Mouse (Mus musculus) heart, embryonic 15.5 days (tissue): ENCODE data around the gene Eaf2. TPM values are rescaled to one million over a fixed set of nuclear protein-coding genes. Genes with fewer than 3 reads are reported as not detected.

Experiments
- ATAC-seq: fragments of 200-750 bp; cut with Nextera tagmentation; replicated peaks from 2 replicates; pipeline ENCODE4 v1.8.0; 2017; ENCODE audit warnings: low read depth, moderate TSS enrichment; ENCODE audit not compliant: insufficient number of reproducible peaks, insufficient read depth, low FRiP score
- H3K27ac ChIP-seq: fragments of 300-500 bp; sonication (generic); 2 replicates; pipeline ENCODE4 v1.5.1; 2015; ENCODE audit warnings: mild to moderate bottlenecking, inconsistent platforms
- H3K27me3 ChIP-seq: fragments of 300-500 bp; sonication (generic); 2 replicates; pipeline ENCODE4 v1.6.1; 2015; ENCODE audit warnings: inconsistent platforms
- H3K36me3 ChIP-seq: fragments of 300-500 bp; sonication (generic); 2 replicates; pipeline ENCODE4 v1.6.1; 2015; ENCODE audit warnings: mild to moderate bottlenecking, inconsistent platforms
- H3K4me1 ChIP-seq: fragments of 300-500 bp; sonication (generic); replicated peaks from 2 replicates; pipeline ENCODE4 v1.6.1; 2015; ENCODE audit warnings: inconsistent platforms
- H3K4me2 ChIP-seq: fragments of 300-500 bp; sonication (generic); 2 replicates; pipeline ENCODE4 v1.6.1; 2015; ENCODE audit warnings: inconsistent platforms, mild to moderate bottlenecking, moderate library complexity
- H3K4me3 ChIP-seq: fragments of 300-500 bp; sonication (generic); 2 replicates; pipeline ENCODE4 v1.5.1; 2015; ENCODE audit warnings: mild to moderate bottlenecking, inconsistent platforms
- H3K9ac ChIP-seq: fragments of 300-500 bp; sonication (generic); 2 replicates; pipeline ENCODE4 v1.6.1; 2015; ENCODE audit warnings: mild to moderate bottlenecking, inconsistent platforms
- H3K9me3 ChIP-seq: fragments of 300-500 bp; sonication (generic); replicated peaks from 2 replicates; pipeline ENCODE4 v1.6.1; 2016; ENCODE audit warnings: inconsistent platforms
- WGBS: fragments of 180-500 bp; shearing (Covaris S2); methylation state at CpG from one replicate; pipeline ENCODE4 v1.1.7; 2015; ENCODE audit warnings: mixed read lengths; 5-methylcytosine and 5-hydroxymethylcytosine counted together
- polyA plus RNA-seq: library from polyadenylated mRNA; unstranded; fragments of >200 nt; fragmentation: Nextera tagmentation; extraction: Ambion mirVana; gene quantifications from 2 replicates; pipeline ENCODE4 v1.2.1, GENCODE M21; 2015

Gene Eaf2
- polyA plus RNA-seq, 1 experiment from 2014 or later: 0.47 TPM

DNA sequence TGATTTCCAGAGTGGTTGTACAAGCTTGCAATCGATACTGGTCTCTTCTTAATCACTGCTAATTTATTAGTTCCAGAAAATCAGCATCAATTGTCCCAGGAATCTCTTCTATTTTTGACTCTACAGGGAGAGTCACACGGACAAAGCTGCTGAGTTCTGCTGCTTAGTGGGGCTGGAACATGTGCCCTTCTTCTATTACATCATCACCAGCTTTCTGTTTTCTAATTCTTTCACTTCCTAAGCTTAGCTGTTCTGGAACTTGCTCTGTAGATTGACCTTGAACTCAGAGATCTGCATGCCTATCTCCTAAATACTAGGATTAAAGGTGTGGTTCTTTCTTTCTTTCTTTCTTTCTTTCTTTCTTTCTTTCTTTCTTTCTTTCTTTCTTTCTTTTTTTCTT lies 76.5 kb downstream of the Eaf2 start:
- Histone ChIP-seq H3K9ac (no peak overlapping the region), H3K4me2 (no peak overlapping the region), H3K9me3 (no peaks in the 10 kb centered on the region), H3K36me3 (no peaks in the 10 kb centered on the region), H3K4me1 (no peaks in the 10 kb centered on the region), H3K4me3 (no peak overlapping the region), H3K27me3 (no peaks in the 10 kb centered on the region), H3K27ac (no peak overlapping the region)
- ATAC-seq: no peak
- WGBS: 64% methylated on average over 2 of the region's 2 CpGs

DNA sequence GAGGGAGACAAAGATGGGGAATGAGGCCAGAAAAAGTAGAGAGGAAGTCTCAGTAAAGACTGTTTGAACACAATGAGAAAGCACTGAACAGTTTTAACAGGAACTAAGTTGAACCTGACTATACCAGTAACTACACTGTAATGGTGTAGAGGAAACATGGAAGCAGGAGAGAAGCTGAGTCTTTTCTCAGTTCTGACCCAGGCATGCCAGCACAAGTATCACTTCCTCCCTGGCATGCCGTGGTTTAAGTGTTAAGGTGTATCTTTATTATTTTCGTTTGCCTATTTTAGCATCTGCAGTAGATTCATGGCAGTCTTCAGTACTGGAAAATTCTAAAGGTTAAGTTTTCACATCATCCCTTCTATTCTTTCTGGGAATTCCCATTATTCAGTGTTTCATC lies 79.8 kb downstream of the Eaf2 start:
- Histone ChIP-seq H3K27me3 (no peaks in the 10 kb centered on the region), H3K27ac (no peak overlapping the region)
- WGBS: 61% methylated on average over 2 of the region's 2 CpGs

GRCm38 (mm10) chr16:36790166-36790565 lies 84.6 kb downstream of the Eaf2 start:
- H3K27ac ChIP-seq: no peak overlapping the region
- no peaks in the 10 kb centered on the region for H3K4me1 ChIP-seq
- no peak for ATAC-seq
- H3K27me3 ChIP-seq: no peaks in the 10 kb centered on the region
- H3K4me3 ChIP-seq: no peak overlapping the region
- H3K9me3 ChIP-seq: no peaks in the 10 kb centered on the region
- WGBS: 67% methylated on average over 4 of the region's 4 CpGs
- no peak overlapping the region for H3K9ac ChIP-seq
- H3K4me2 ChIP-seq: no peak overlapping the region
- no peaks in the 10 kb centered on the region for H3K36me3 ChIP-seq

More for the DNA sequence above, 79.8 kb downstream of the Eaf2 start:
- Histone ChIP-seq H3K9ac (no peak overlapping the region), H3K4me3 (no peak overlapping the region), H3K4me1 (no peaks in the 10 kb centered on the region), H3K9me3 (no peaks in the 10 kb centered on the region), H3K36me3 (no peaks in the 10 kb centered on the region), H3K4me2 (no peak overlapping the region)
- no peak for ATAC-seq

GRCm38 (mm10) chr16:36786466-36786865 lies 88.3 kb downstream of the Eaf2 start:
- 84% methylated on average over 7 of the region's 7 CpGs for WGBS
- no peak overlapping the region for H3K4me2 ChIP-seq
- 0 out of 2 replicates have a peak, but pooled peaks cover 2% of the 10 kb centered on the region for H3K4me1 ChIP-seq
- no peaks in the 10 kb centered on the region for H3K9me3 ChIP-seq
- no peak overlapping the region for H3K4me3 ChIP-seq
- no peak for ATAC-seq
- H3K27me3 ChIP-seq: no peaks in the 10 kb centered on the region
- H3K36me3 ChIP-seq: no peaks in the 10 kb centered on the region
- no peak overlapping the region for H3K27ac ChIP-seq
- H3K9ac ChIP-seq: no peak overlapping the region

- Histone ChIP-seq H3K4me1 (0 out of 2 replicates have a peak, but pooled peaks cover 2% of the 10 kb centered on the region), H3K27ac (no peak within 1 kb of the TSS), H3K9ac (no peak within 1 kb of the TSS), H3K4me2 (peak within 1 kb of the TSS; percentile 25; the same call in 1 of the 2 replicates), H3K4me3 (peak within 1 kb of the TSS; percentile 19; the same call in 1 of the 2 replicates), H3K36me3 (no peaks in the 10 kb centered on the region), H3K9me3 (no peaks in the 10 kb centered on the region), H3K27me3 (no peaks in the 10 kb centered on the region)
- no peak for ATAC-seq
- 56% methylated on average over 10 of the region's 10 CpGs for WGBS
Observed at GRCm38 (mm10) chr16:36784594-36785313, 90.0 kb downstream of the Eaf2 start, which contains the start of gene Slc15a2. TSS of gene Slc15a2 (minus strand) at chr16:36784962.

DNA sequence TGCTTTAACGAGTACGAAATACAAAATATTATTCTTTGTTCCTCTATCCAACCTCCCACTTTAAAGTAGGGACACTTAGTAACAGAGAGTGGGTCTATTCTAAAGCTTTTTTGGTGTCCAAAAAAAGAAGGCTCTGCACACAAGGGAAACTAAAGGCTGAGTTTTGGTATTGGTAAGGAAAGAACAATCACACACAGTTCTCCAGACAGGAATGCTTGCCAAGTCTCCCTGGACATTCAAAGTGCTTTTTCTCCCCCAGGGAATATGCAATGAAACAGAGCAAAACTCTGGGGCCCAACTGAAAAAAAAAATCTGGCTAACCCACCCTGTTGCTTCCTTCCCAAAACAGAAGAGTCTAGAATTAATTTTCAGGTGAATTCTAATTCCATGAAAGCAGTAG lies 90.7 kb downstream of the Eaf2 start:
- no peaks in the 10 kb centered on the region for H3K9me3 ChIP-seq
- H3K27me3 ChIP-seq: no peaks in the 10 kb centered on the region
- H3K4me1 ChIP-seq: 0 out of 2 replicates have a peak, but pooled peaks cover 2% of the 10 kb centered on the region
- no peak overlapping the region for H3K9ac ChIP-seq
- WGBS: 85% methylated on average over 2 of the region's 2 CpGs
- H3K4me3 ChIP-seq: peak overlapping the region; percentile 19; the same call in 1 of the 2 replicates
- H3K27ac ChIP-seq: no peak overlapping the region
- H3K4me2 ChIP-seq: peak overlapping the region; percentile 25; the same call in 1 of the 2 replicates
- ATAC-seq: no peak
- no peaks in the 10 kb centered on the region for H3K36me3 ChIP-seq

DNA sequence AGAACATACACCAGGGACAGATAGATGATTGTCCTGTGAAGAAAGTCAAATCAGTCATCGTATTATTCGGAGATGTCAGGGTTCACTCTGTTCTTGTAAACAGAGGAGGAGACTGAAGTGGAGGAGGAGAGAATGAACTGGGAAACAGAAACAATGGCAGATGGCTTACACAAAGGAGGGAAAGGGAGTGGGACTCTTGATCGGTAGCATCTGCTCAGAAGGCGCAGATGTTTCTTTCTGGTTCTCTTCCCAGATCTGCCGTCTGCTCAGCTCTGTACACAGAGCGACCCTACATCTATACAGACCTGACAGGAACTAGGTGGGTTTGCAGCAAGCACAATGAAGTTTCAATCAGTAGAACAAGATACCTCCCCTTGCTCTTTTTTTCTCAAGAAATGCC lies 99.1 kb downstream of the Eaf2 start:
- Histone ChIP-seq H3K27me3 (no peaks in the 10 kb centered on the region), H3K36me3 (no peaks in the 10 kb centered on the region), H3K9me3 (no peaks in the 10 kb centered on the region), H3K4me2 (no peak overlapping the region), H3K4me3 (no peak overlapping the region), H3K4me1 (no peaks in the 10 kb centered on the region), H3K9ac (no peak overlapping the region), H3K27ac (no peak overlapping the region)
- no peak for ATAC-seq
- 80% methylated on average over 6 of the region's 6 CpGs for WGBS

- H3K9ac ChIP-seq: no peak overlapping the region
- H3K27ac ChIP-seq: no peak overlapping the region
- H3K36me3 ChIP-seq: no peaks in the 10 kb centered on the region
- no peaks in the 10 kb centered on the region for H3K27me3 ChIP-seq
- no peaks in the 10 kb centered on the region for H3K9me3 ChIP-seq
- 88% methylated on average over 5 of the region's 5 CpGs for WGBS
- ATAC-seq: no peak
- no peak overlapping the region for H3K4me3 ChIP-seq
- no peak overlapping the region for H3K4me2 ChIP-seq
- H3K4me1 ChIP-seq: no peaks in the 10 kb centered on the region
Observed at GRCm38 (mm10) chr16:36772996-36773395, 101.8 kb downstream of the Eaf2 start.

- H3K27me3 ChIP-seq: no peaks in the 10 kb centered on the region
- H3K4me3 ChIP-seq: no peak overlapping the region
- H3K9ac ChIP-seq: no peak overlapping the region
- H3K4me1 ChIP-seq: no peaks in the 10 kb centered on the region
- no peak overlapping the region for H3K4me2 ChIP-seq
- no peak for ATAC-seq
- no peaks in the 10 kb centered on the region for H3K36me3 ChIP-seq
- H3K9me3 ChIP-seq: no peaks in the 10 kb centered on the region
- H3K27ac ChIP-seq: no peak overlapping the region
- WGBS: 87% methylated on average over 3 of the region's 3 CpGs
Observed at GRCm38 (mm10) chr16:36771703-36772102, 103.1 kb downstream of the Eaf2 start.

GRCm38 (mm10) chr16:36771244-36771643 lies 103.6 kb downstream of the Eaf2 start:
- 69% methylated on average over 2 of the region's 2 CpGs for WGBS
- Histone ChIP-seq H3K4me1 (no peaks in the 10 kb centered on the region), H3K4me2 (no peak overlapping the region), H3K27ac (no peak overlapping the region), H3K9ac (no peak overlapping the region), H3K36me3 (no peaks in the 10 kb centered on the region), H3K9me3 (no peaks in the 10 kb centered on the region), H3K27me3 (no peaks in the 10 kb centered on the region), H3K4me3 (no peak overlapping the region)
- no peak for ATAC-seq

GRCm38 (mm10) chr16:36770830-36771229 lies 104.0 kb downstream of the Eaf2 start:
- Histone ChIP-seq H3K27ac (no peak overlapping the region), H3K4me3 (no peak overlapping the region), H3K27me3 (no peaks in the 10 kb centered on the region), H3K9ac (no peak overlapping the region), H3K9me3 (no peaks in the 10 kb centered on the region), H3K4me1 (no peaks in the 10 kb centered on the region), H3K4me2 (no peak overlapping the region), H3K36me3 (no peaks in the 10 kb centered on the region)
- ATAC-seq: no peak
- 71% methylated on average over 4 of the region's 4 CpGs for WGBS

- no peak overlapping the region for H3K4me3 ChIP-seq
- 64% methylated on average over 9 of the region's 13 CpGs for WGBS
- no peak overlapping the region for H3K4me2 ChIP-seq
- no peaks in the 10 kb centered on the region for H3K9me3 ChIP-seq
- H3K27ac ChIP-seq: no peak overlapping the region
- no peak overlapping the region for H3K9ac ChIP-seq
- no peaks in the 10 kb centered on the region for H3K36me3 ChIP-seq
- ATAC-seq: no peak
- no peaks in the 10 kb centered on the region for H3K4me1 ChIP-seq
- H3K27me3 ChIP-seq: no peaks in the 10 kb centered on the region
Observed at GRCm38 (mm10) chr16:36770191-36770771, 104.5 kb downstream of the Eaf2 start.
